Mouse (Mus musculus): ENCODE results near the gene Marveld1. TPM values are rescaled to one million over a fixed set of nuclear protein-coding genes. Genes with fewer than 3 reads are reported as not detected.
A peak's percentile ranks its signal among the peaks of the same experiment; 100 is the strongest.

Marveld1 gene
- polyA plus RNA-seq (2014; fragmentation: Nextera tagmentation; extraction: Ambion mirVana), result 6.4 and 6.9 TPM in 2 replicates

DNA sequence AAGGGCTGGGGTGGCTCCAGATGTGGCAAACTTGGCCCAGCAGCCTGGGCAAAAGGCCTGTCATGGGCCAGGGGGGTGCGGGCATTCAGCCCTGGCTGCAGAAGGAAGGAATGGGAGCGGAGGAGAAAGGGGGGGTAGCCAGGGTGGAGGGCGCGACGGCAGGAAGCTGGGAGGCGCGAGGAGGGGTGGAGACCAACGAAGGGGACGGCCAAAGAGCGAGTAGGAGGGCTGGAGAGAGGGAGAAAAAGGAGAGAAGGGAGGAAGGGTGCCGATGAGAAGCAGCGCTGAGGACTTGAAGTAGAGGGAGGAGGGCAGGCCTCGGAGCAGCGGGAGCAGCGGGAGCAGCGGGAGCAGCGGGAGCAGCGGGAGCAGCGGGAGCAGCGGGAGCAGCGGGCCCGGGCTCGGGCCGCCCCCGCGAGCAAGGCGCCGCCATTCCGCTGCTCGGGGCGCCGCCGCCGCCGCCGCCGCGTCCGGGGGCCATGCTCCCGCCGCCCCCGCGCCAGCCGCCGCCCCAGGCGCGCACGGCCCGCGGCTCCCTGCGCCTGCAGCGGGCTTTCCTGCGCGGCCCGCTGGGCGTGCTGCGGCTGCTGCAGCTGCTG lies at the start of gene Marveld1:
TSS of gene Marveld1 (plus strand) at position 231 of the 599 bp plus-strand sequence.
- peak; percentile 25 for ATAC-seq (ENCODE audit: low FRiP score)
- H3K27ac ChIP-seq (ENCODE audit: low read depth, low read length), result peak within 1 kb of the TSS; percentile 39; the same call in 1 of the 2 replicates
- WGBS, result 1% methylated on average over 32 of the region's 57 CpGs

DNA sequence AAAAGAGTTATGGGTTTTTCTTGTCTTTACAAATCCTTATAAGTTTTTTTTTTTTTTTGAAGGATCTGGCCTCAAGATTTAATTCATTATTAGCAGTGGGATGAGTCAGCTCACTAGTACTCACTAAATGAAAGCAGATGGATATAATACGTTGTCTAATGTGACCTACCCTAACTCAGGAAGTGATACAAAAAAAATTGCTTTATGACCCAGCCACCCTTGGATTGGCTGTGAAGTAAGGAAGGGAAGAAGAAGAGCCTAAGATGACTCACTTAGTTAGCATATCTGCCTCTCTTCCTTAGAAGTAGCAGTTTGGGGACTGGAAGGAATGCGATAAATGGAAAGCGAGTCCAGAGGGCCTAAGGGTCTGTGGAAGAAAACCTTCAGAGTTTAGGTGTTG lies 47.8 kb upstream of the Marveld1 start:
- ATAC-seq (ENCODE audit: low FRiP score) (no peak), DNase-seq (ENCODE audit: low spot score) (no peak)
- Histone ChIP-seq H3K9ac (ENCODE audit: low read depth, low read length) (no peak overlapping the region), H3K27ac (ENCODE audit: low read depth, low read length) (no peak overlapping the region), H3K4me3 (ENCODE audit: low read depth, low read length) (no peak overlapping the region), H3K27me3 (ENCODE audit: control insufficient read depth, insufficient read depth, low read length) (no peaks in the 10 kb centered on the region), H3K36me3 (ENCODE audit: control insufficient read depth, insufficient read depth, low read length) (no peaks in the 10 kb centered on the region), H3K4me1 (replicated peaks; ENCODE audit: control insufficient read depth, insufficient read depth, low read length) (no peaks in the 10 kb centered on the region), H3K9me3 (ENCODE audit: control insufficient read depth, low read length) (no peaks in the 10 kb centered on the region), H3K4me2 (replicated peaks; ENCODE audit: low read depth, low read length) (no peak overlapping the region)
- 91% methylated on average over 3 of the region's 3 CpGs for WGBS

More for the DNA sequence above, at the start of gene Marveld1:
- peak; percentile 59 for DNase-seq (ENCODE audit: low spot score)
- H3K36me3 ChIP-seq (ENCODE audit: control insufficient read depth, insufficient read depth, low read length), result no peaks in the 10 kb centered on the region
- H3K4me3 ChIP-seq (ENCODE audit: low read depth, low read length), result peak within 1 kb of the TSS; percentile 55
- peak within 1 kb of the TSS; percentile 73 for H3K9ac ChIP-seq (ENCODE audit: low read depth, low read length)
- H3K27me3 ChIP-seq (ENCODE audit: control insufficient read depth, insufficient read depth, low read length), result peaks cover 13% of the 10 kb centered on the region
- H3K4me2 ChIP-seq (replicated peaks; ENCODE audit: low read depth, low read length), result peak within 1 kb of the TSS; percentile 81
- H3K9me3 ChIP-seq (ENCODE audit: control insufficient read depth, low read length), result no peaks in the 10 kb centered on the region
- H3K4me1 ChIP-seq (replicated peaks; ENCODE audit: control insufficient read depth, insufficient read depth, low read length), result peaks cover 3% of the 10 kb centered on the region; the same call in 1 of the 2 replicates

DNA sequence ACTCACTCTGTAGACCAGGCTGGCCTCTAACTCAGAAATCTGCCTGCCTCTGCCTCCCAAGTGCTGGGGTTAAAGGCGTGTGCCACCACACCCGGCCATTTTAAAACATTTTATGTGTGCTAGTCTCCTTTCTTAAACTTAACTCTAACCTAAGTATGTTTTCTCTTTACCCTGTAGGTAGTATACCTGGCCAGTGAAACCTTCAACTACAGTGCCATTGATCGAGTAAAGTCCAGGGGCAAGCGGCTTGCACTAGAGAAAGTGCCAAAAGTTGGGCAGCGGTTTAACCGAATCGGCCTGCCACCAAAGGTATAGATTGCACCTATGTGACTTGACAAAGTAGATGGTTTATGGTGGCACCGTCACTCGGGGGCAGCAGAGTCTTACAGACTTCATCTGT lies 42.5 kb upstream of the Marveld1 start:
- H3K4me3 ChIP-seq (ENCODE audit: low read depth, low read length), result no peak overlapping the region
- H3K27ac ChIP-seq (ENCODE audit: low read depth, low read length), result no peak overlapping the region
- H3K36me3 ChIP-seq (ENCODE audit: control insufficient read depth, insufficient read depth, low read length), result no peaks in the 10 kb centered on the region
- no peak overlapping the region for H3K9ac ChIP-seq (ENCODE audit: low read depth, low read length)
- no peaks in the 10 kb centered on the region for H3K4me1 ChIP-seq (replicated peaks; ENCODE audit: control insufficient read depth, insufficient read depth, low read length)
- H3K4me2 ChIP-seq (replicated peaks; ENCODE audit: low read depth, low read length), result no peak overlapping the region
- no peak for ATAC-seq (ENCODE audit: low FRiP score)
- H3K9me3 ChIP-seq (ENCODE audit: control insufficient read depth, low read length), result no peaks in the 10 kb centered on the region
- 93% methylated on average over 9 of the region's 9 CpGs for WGBS
- H3K27me3 ChIP-seq (ENCODE audit: control insufficient read depth, insufficient read depth, low read length), result no peaks in the 10 kb centered on the region
- no peak for DNase-seq (ENCODE audit: low spot score)

DNA sequence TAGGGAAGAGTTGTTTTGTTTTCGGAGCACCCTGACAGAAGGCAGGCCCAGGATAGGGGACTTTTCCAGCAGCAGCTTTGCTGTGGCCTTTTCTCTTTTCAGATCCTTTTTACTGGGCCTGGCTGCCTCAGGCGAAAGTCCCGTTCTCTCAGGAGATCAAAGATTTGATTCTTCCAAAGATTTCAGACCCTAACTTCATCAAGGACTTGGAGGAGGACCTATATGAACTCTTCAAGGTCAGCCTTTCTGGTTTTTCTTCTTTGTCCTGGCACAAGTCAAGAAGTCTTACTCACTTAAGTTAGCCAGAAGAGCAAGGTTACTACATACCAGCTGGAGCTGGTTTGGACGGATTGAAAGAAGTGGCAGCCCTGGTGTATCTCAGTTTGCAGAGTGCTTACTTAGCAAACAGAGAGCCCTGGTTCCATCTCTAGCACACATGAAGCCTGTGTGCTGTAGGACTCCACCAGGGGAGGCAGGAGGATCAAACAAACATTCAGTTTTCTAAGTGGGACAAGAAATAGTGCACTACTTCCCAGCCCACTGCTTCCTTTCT lies 31.3 kb upstream of the Marveld1 start:
- no peak for ATAC-seq (ENCODE audit: low FRiP score)
- no peaks in the 10 kb centered on the region for H3K4me1 ChIP-seq (replicated peaks; ENCODE audit: control insufficient read depth, insufficient read depth, low read length)
- H3K4me3 ChIP-seq (ENCODE audit: low read depth, low read length), result no peak overlapping the region
- H3K27me3 ChIP-seq (ENCODE audit: control insufficient read depth, insufficient read depth, low read length), result no peaks in the 10 kb centered on the region
- no peak for DNase-seq (ENCODE audit: low spot score)
- peaks cover 5% of the 10 kb centered on the region; the same call in 1 of the 2 replicates for H3K36me3 ChIP-seq (ENCODE audit: control insufficient read depth, insufficient read depth, low read length)
- no peaks in the 10 kb centered on the region for H3K9me3 ChIP-seq (ENCODE audit: control insufficient read depth, low read length)
- no peak overlapping the region for H3K27ac ChIP-seq (ENCODE audit: low read depth, low read length)
- no peak overlapping the region for H3K4me2 ChIP-seq (replicated peaks; ENCODE audit: low read depth, low read length)
- 92% methylated on average over 4 of the region's 4 CpGs for WGBS
- H3K9ac ChIP-seq (ENCODE audit: low read depth, low read length), result no peak overlapping the region

DNA sequence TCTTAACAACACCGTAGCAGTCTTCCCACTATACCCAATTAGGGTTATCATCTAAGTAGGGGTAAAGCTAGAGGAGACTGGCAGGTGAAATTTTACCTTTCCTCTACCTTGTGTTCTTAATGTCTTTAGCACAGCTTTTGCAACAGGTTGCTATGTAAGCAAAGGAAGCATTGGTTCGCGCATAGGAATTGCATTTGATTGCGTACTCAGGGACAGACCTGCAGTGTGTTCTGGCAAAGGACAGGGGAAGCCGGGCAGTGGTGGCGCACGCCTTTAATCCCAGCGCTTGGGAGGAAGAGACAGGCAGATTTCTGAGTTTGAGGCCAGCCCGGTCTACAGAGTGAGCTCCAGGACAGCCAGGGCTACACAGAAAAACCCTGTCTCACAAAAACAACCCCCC lies 29.1 kb upstream of the Marveld1 start:
- Histone ChIP-seq H3K36me3 (ENCODE audit: control insufficient read depth, insufficient read depth, low read length) (peaks cover 12% of the 10 kb centered on the region), H3K4me3 (ENCODE audit: low read depth, low read length) (no peak overlapping the region)

DNA sequence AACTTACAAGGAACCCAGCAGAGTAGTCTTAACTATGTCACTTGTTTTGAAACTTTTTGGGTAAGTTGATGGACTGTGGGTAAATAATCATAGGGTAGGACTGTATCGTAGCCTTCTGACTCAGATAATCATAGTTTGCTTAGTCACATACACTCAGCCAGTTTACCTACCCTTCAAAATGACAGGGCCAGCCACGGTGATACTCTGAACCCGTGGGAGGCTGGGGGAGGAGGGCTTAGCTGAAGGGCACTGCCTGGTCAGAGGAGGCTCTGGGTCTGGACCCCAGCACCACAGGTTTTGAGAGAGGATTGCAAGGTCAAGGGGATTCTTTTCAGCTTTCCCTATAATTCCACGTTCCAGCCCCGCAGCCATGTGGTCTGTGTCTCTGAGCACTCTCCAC lies 28.6 kb upstream of the Marveld1 start:
- ATAC-seq (ENCODE audit: low FRiP score), result no peak
- no peaks in the 10 kb centered on the region for H3K4me1 ChIP-seq (replicated peaks; ENCODE audit: control insufficient read depth, insufficient read depth, low read length)
- H3K27ac ChIP-seq (ENCODE audit: low read depth, low read length), result no peak overlapping the region
- H3K9me3 ChIP-seq (ENCODE audit: control insufficient read depth, low read length), result no peaks in the 10 kb centered on the region
- no peak overlapping the region for H3K4me3 ChIP-seq (ENCODE audit: low read depth, low read length)
- H3K4me2 ChIP-seq (replicated peaks; ENCODE audit: low read depth, low read length), result no peak overlapping the region
- peaks cover 12% of the 10 kb centered on the region for H3K36me3 ChIP-seq (ENCODE audit: control insufficient read depth, insufficient read depth, low read length)
- 92% methylated on average over 5 of the region's 5 CpGs for WGBS
- DNase-seq (ENCODE audit: low spot score), result no peak
- H3K9ac ChIP-seq (ENCODE audit: low read depth, low read length), result no peak overlapping the region
- H3K27me3 ChIP-seq (ENCODE audit: control insufficient read depth, insufficient read depth, low read length), result no peaks in the 10 kb centered on the region

More for the DNA sequence above, 29.1 kb upstream of the Marveld1 start:
- 90% methylated on average over 9 of the region's 9 CpGs for WGBS
- no peak overlapping the region for H3K9ac ChIP-seq (ENCODE audit: low read depth, low read length)
- DNase-seq (ENCODE audit: low spot score), result no peak
- no peak overlapping the region for H3K27ac ChIP-seq (ENCODE audit: low read depth, low read length)
- H3K4me2 ChIP-seq (replicated peaks; ENCODE audit: low read depth, low read length), result no peak overlapping the region
- H3K4me1 ChIP-seq (replicated peaks; ENCODE audit: control insufficient read depth, insufficient read depth, low read length), result no peaks in the 10 kb centered on the region
- no peaks in the 10 kb centered on the region for H3K9me3 ChIP-seq (ENCODE audit: control insufficient read depth, low read length)
- no peaks in the 10 kb centered on the region for H3K27me3 ChIP-seq (ENCODE audit: control insufficient read depth, insufficient read depth, low read length)
- no peak for ATAC-seq (ENCODE audit: low FRiP score)

DNA sequence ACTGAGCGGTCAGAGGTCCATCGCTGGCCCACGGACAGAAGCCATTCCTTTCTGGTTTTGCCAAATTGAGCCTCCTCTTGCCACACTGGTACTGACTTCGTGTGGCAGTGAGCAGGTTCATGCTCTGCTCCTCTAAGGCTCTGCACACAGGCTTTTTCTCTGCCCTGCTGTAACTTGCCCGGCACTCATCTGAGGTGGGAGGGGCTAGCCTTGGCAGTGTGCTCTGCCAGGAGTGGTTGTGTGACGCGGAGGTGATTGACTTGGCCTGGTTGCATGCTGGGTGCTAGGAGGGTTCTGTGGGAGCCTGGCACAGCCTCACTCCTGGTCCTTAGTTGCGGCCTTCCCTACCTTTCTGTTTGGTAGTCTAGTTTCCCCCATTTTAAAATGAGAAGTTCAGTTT lies 26.7 kb upstream of the Marveld1 start:
- 91% methylated on average over 8 of the region's 8 CpGs for WGBS
- H3K4me3 ChIP-seq (ENCODE audit: low read depth, low read length), result no peak overlapping the region
- peaks cover 10% of the 10 kb centered on the region for H3K36me3 ChIP-seq (ENCODE audit: control insufficient read depth, insufficient read depth, low read length)
- H3K9me3 ChIP-seq (ENCODE audit: control insufficient read depth, low read length), result no peaks in the 10 kb centered on the region
- H3K9ac ChIP-seq (ENCODE audit: low read depth, low read length), result no peak overlapping the region
- ATAC-seq (ENCODE audit: low FRiP score) (no peak), DNase-seq (ENCODE audit: low spot score) (no peak)
- H3K4me2 ChIP-seq (replicated peaks; ENCODE audit: low read depth, low read length), result no peak overlapping the region
- no peaks in the 10 kb centered on the region for H3K27me3 ChIP-seq (ENCODE audit: control insufficient read depth, insufficient read depth, low read length)
- H3K4me1 ChIP-seq (replicated peaks; ENCODE audit: control insufficient read depth, insufficient read depth, low read length), result no peaks in the 10 kb centered on the region
- no peak overlapping the region for H3K27ac ChIP-seq (ENCODE audit: low read depth, low read length)

DNA sequence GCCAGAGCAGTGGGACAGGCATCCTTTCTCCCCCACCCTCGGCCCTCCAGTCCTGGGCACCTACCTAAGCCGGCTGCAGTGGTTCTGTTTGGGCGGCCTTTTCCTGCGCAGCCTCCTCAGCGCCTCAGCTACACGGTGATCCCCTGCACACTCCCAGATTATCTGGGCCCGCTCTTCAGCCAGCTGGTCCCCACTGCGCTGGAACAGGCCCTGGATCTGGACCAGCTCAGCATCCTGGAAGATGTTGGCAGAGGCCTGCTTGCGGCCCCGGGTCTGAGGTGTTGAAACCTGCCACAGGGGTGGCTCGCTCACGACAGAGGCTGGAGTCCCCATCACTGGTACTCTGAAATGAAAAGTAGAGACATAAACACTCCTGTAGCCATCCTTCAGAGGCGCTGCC lies 22.5 kb upstream of the Marveld1 start:
- Histone ChIP-seq H3K4me3 (ENCODE audit: low read depth, low read length) (no peak overlapping the region), H3K27me3 (ENCODE audit: control insufficient read depth, insufficient read depth, low read length) (0 out of 2 replicates have a peak, but pooled peaks cover 3% of the 10 kb centered on the region), H3K9ac (ENCODE audit: low read depth, low read length) (no peak overlapping the region), H3K4me1 (replicated peaks; ENCODE audit: control insufficient read depth, insufficient read depth, low read length) (no peaks in the 10 kb centered on the region; the same call in 1 of the 2 replicates), H3K9me3 (ENCODE audit: control insufficient read depth, low read length) (no peaks in the 10 kb centered on the region), H3K27ac (ENCODE audit: low read depth, low read length) (no peak overlapping the region), H3K4me2 (replicated peaks; ENCODE audit: low read depth, low read length) (no peak overlapping the region), H3K36me3 (ENCODE audit: control insufficient read depth, insufficient read depth, low read length) (peaks cover 10% of the 10 kb centered on the region)
- DNase-seq (ENCODE audit: low spot score) (no peak), ATAC-seq (ENCODE audit: low FRiP score) (no peak)
- 90% methylated on average over 13 of the region's 13 CpGs for WGBS

Measured in hindbrain, embryonic 11.5 days (tissue).